ENCODE assay signal across 24 mouse cellular contexts in the genomic region with DNA sequence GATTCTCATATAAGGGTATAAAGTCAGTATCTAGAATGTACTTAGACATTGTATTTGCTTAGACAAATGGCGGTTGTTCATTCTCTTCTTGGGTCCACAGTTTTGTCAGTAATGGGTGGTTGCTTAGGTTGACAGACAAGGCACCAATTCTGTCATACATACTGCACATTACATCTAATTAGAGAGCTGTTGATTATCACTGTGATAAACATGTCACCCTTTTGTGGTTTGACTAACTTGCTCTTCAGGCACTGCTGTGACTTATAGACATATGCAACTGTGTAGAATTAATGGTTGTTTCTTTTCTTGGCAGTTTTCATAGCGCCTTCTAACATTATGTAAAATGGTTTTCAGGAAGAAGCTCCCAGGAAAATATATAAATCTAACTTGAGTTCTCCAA.
DNase-seq lines count a peak whose midpoint lies in the region; ATAC-seq and TF ChIP-seq lines count a peak whose summit lies in the region.
"Had no signal": no experiment of that assay in that cellular context is flagged by ENCODE, and none has a peak within 500 bp of the region (broad histone marks: within the 10 kb centered on the region; RNA-seq: fewer than 3 reads in every experiment).

No protein-coding gene starts in this region.

- H3K4me2 ChIP-seq in forebrain, embryonic 12.5 days: no peak overlapping the region
- H3K4me2 ChIP-seq in forebrain, postnatal 0 days (ENCODE audit: low read depth): no peak overlapping the region
- no peak overlapping the region for H3K4me2 ChIP-seq in forebrain, embryonic 14.5 days (ENCODE audit: low read length)
- H3K4me2 ChIP-seq in forebrain, embryonic 16.5 days (ENCODE audit: low read length): no peak overlapping the region
- H3K4me2 ChIP-seq: embryonic facial prominence, embryonic 13.5 days; embryonic facial prominence, embryonic 15.5 days had no signal

- H3K36me3 ChIP-seq in forebrain, embryonic 12.5 days (replicated peaks): no peaks in the 10 kb centered on the region
- H3K36me3 ChIP-seq in forebrain, postnatal 0 days (ENCODE audit: insufficient read depth): no peaks in the 10 kb centered on the region
- no peaks in the 10 kb centered on the region for H3K36me3 ChIP-seq in forebrain, embryonic 14.5 days (ENCODE audit: control insufficient read depth, insufficient read depth, low read length)
- H3K36me3 ChIP-seq in forebrain, embryonic 10.5 days (replicated peaks): no peaks in the 10 kb centered on the region
- H3K36me3 ChIP-seq in forebrain, embryonic 16.5 days (ENCODE audit: control insufficient read depth, insufficient read depth): no peaks in the 10 kb centered on the region
- H3K36me3 ChIP-seq: embryonic facial prominence, embryonic 13.5 days; embryonic facial prominence, embryonic 15.5 days; G1E had no signal

- H3K27me3 ChIP-seq in forebrain, embryonic 12.5 days: no peaks in the 10 kb centered on the region
- no peaks in the 10 kb centered on the region for H3K27me3 ChIP-seq in forebrain, postnatal 0 days (ENCODE audit: insufficient read depth, low read length)
- H3K27me3 ChIP-seq in forebrain, embryonic 14.5 days (replicated peaks; ENCODE audit: control insufficient read depth, insufficient read depth, low read length): no peaks in the 10 kb centered on the region
- H3K27me3 ChIP-seq in forebrain, embryonic 10.5 days (ENCODE audit: poor library complexity, severe bottlenecking): no peaks in the 10 kb centered on the region
- no peaks in the 10 kb centered on the region for H3K27me3 ChIP-seq in forebrain, embryonic 16.5 days (replicated peaks; ENCODE audit: control insufficient read depth, insufficient read depth, low read length)
- H3K27me3 ChIP-seq: CH12.LX; embryonic facial prominence, embryonic 13.5 days; embryonic facial prominence, embryonic 15.5 days; Patski had no signal

- peak; percentile 12; the same call in 1 of the 2 replicates for ATAC-seq in forebrain, embryonic 12.5 days (ENCODE audit: low FRiP score)
- ATAC-seq in forebrain, postnatal 0 days: no peak
- peak; percentile 54 for ATAC-seq in forebrain, embryonic 14.5 days
- peak; percentile 34; the same call in 1 of the 2 replicates for ATAC-seq in forebrain, embryonic 16.5 days
- ATAC-seq: activated CD4-positive, CD25-positive, alpha-beta regulatory T cell, adult 4 months; CD4-positive, CD25-positive, alpha-beta regulatory T cell, adult 4 months; Patski had no signal

- H3K4me3 ChIP-seq in forebrain, embryonic 12.5 days (replicated peaks): no peak overlapping the region
- no peak overlapping the region for H3K4me3 ChIP-seq in forebrain, postnatal 0 days (ENCODE audit: low read depth, low read length)
- H3K4me3 ChIP-seq in forebrain, embryonic 14.5 days (ENCODE audit: low read depth, low read length): no peak overlapping the region
- no peak overlapping the region for H3K4me3 ChIP-seq in forebrain, embryonic 10.5 days
- H3K4me3 ChIP-seq in forebrain, embryonic 16.5 days (replicated peaks; ENCODE audit: low read length): no peak overlapping the region
- H3K4me3 ChIP-seq: embryonic facial prominence, embryonic 13.5 days; embryonic facial prominence, embryonic 15.5 days had no signal

- H3K4me1 ChIP-seq in forebrain, embryonic 12.5 days: 0 out of 2 replicates have a peak, but pooled peaks cover 3% of the 10 kb centered on the region
- H3K4me1 ChIP-seq in forebrain, postnatal 0 days (ENCODE audit: insufficient read depth): no peaks in the 10 kb centered on the region
- peaks cover 3% of the 10 kb centered on the region; the same call in 1 of the 2 replicates for H3K4me1 ChIP-seq in forebrain, embryonic 14.5 days (ENCODE audit: control insufficient read depth, insufficient read depth, low read length)
- H3K4me1 ChIP-seq in forebrain, embryonic 10.5 days: peaks cover 6% of the 10 kb centered on the region; the same call in 1 of the 2 replicates
- no peaks in the 10 kb centered on the region for H3K4me1 ChIP-seq in forebrain, embryonic 16.5 days (replicated peaks; ENCODE audit: control insufficient read depth, insufficient read depth, low read length)
- H3K4me1 ChIP-seq: embryonic facial prominence, embryonic 13.5 days; embryonic facial prominence, embryonic 15.5 days had no signal

- 79% methylated on average over 2 of the region's 2 CpGs for WGBS in forebrain, embryonic 12.5 days
- WGBS in forebrain, postnatal 0 days: 65% methylated on average over 2 of the region's 2 CpGs
- 54% methylated on average over 2 of the region's 2 CpGs for WGBS in forebrain, embryonic 14.5 days
- 85% methylated on average over 2 of the region's 2 CpGs for WGBS in forebrain, embryonic 10.5 days
- WGBS in forebrain, embryonic 16.5 days: 53% methylated on average over 2 of the region's 2 CpGs

- TF ChIP-seq CTCF in forebrain, postnatal 0 days (IDR thresholded peaks at IDR 0.05; ENCODE audit: low read depth): no peak

- no peak overlapping the region for H3K9ac ChIP-seq in forebrain, embryonic 12.5 days
- H3K9ac ChIP-seq in forebrain, postnatal 0 days: no peak overlapping the region
- no peak overlapping the region for H3K9ac ChIP-seq in forebrain, embryonic 14.5 days (ENCODE audit: low read length)
- no peak overlapping the region for H3K9ac ChIP-seq in forebrain, embryonic 16.5 days (replicated peaks; ENCODE audit: low read depth, low read length)
- H3K9ac ChIP-seq: embryonic facial prominence, embryonic 13.5 days; embryonic facial prominence, embryonic 15.5 days had no signal

- H3K27ac ChIP-seq in forebrain, embryonic 12.5 days: no peak overlapping the region
- H3K27ac ChIP-seq in forebrain, postnatal 0 days (ENCODE audit: low read depth, low read length): no peak overlapping the region
- no peak overlapping the region for H3K27ac ChIP-seq in forebrain, embryonic 14.5 days (ENCODE audit: low read depth, low read length)
- no peak overlapping the region for H3K27ac ChIP-seq in forebrain, embryonic 10.5 days
- H3K27ac ChIP-seq in forebrain, embryonic 16.5 days (ENCODE audit: low read length): no peak overlapping the region
- H3K27ac ChIP-seq: embryonic facial prominence, embryonic 13.5 days; embryonic facial prominence, embryonic 15.5 days had no signal

- H3K9me3 ChIP-seq in forebrain, embryonic 12.5 days: no peaks in the 10 kb centered on the region
- H3K9me3 ChIP-seq in forebrain, postnatal 0 days (ENCODE audit: low read length): no peaks in the 10 kb centered on the region
- no peaks in the 10 kb centered on the region for H3K9me3 ChIP-seq in forebrain, embryonic 14.5 days (replicated peaks; ENCODE audit: control insufficient read depth, low read length)
- H3K9me3 ChIP-seq in forebrain, embryonic 10.5 days: no peaks in the 10 kb centered on the region
- no peaks in the 10 kb centered on the region for H3K9me3 ChIP-seq in forebrain, embryonic 16.5 days (ENCODE audit: control insufficient read depth, low read length)
- H3K9me3 ChIP-seq: embryonic facial prominence, embryonic 13.5 days; embryonic facial prominence, embryonic 15.5 days had no signal

- no peak for DNase-seq in forebrain, postnatal 0 days
- DNase-seq in forebrain, embryonic 14.5 days (ENCODE audit: low spot score): peak; percentile 52
- no peak for DNase-seq in forebrain, embryonic 10.5 days (ENCODE audit: extremely low spot score, low spot score)
- DNase-seq in ovary, postnatal 36 days (ENCODE audit: low spot score): no peak
- DNase-seq: adrenal gland, adult 8-10 months; adrenal gland, postnatal 14 days; adrenal gland, postnatal 36 days; B cell, adult 2 months; cerebellum, adult 11 months; cerebellum, adult 18-20 months; cerebellum, adult 8-10 months; cerebellum, adult 9-11 months; cerebellum, postnatal 14 days; cerebellum, postnatal 36 days; embryo, embryonic 11 days had no signal
